Mouse (Mus musculus) gastrocnemius, postnatal 10 days (tissue): ENCODE data around the gene Slc11a1. TPM values are rescaled to one million over a fixed set of nuclear protein-coding genes. Genes with fewer than 3 reads are reported as not detected.
"Not testable (repeated sequence)": the region's sequence is repeated elsewhere in the genome, so short reads cannot be mapped to it uniquely, and the experiment has no call there.

Source experiments
- DNase-seq: peaks from one replicate; pipeline ENCODE4 v3.0.0; 2021; ENCODE audit warnings: mixed read lengths
- long read RNA-seq, 2 experiments: library from polyadenylated mRNA; stranded (forward); transcript quantifications; one replicate each; pipeline ENCODE4 v2.0.0; 2021
- total RNA-seq, 2 experiments: library from RNA; stranded (reverse); gene quantifications; 2 replicates each; pipeline ENCODE4 v1.2.3; 2021

Slc11a1 gene
- 1 to 10 TPM; 2.5 to 5.2 TPM for total RNA-seq
- long read RNA-seq, experiment 1, partial matches to known transcripts, result 1 of 1 reads
- long read RNA-seq, experiment 1, other reads (novel, unspliced or antisense), result 0 of 1 reads
- long read RNA-seq, experiment 2, partial matches to known transcripts, result 3 of 5 reads
- long read RNA-seq, experiment 2, other reads (novel, unspliced or antisense), result 0 of 5 reads

DNA sequence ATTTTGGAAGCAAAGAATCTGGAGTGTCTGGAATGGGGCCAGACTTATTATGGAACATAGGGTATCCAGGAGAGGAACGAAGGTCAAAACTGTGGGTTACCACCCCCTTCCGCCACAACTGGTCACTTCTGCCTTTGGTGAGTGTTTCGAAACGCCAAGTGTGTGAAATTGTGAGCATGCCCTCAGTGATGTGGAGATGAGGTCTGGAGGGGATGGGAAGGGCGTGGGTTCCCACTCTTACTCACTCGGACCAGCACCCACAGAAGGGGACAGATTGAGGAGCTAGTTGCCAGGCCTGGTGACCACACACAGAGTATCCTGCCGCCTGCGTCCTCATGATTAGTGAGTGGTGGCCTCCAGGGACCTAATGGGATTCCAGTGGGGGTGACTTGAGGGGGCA is at the start of gene Slc11a1:
Gene Slc11a1 (plus strand): TSS at position 216 of the 400 bp plus-strand sequence.
- DNase-seq, result no peak

- not testable (repeated sequence) for DNase-seq
Measured at GRCm38 (mm10) chr1:74326916-74327315, 48.1 kb upstream of the Slc11a1 start.

GRCm38 (mm10) chr1:74329899-74330431 is 45.0 kb upstream of the Slc11a1 start:
- no peak for DNase-seq

GRCm38 (mm10) chr1:74331046-74331681 is 43.8 kb upstream of the Slc11a1 start:
- no peak for DNase-seq

GRCm38 (mm10) chr1:74332241-74332763 is 42.7 kb upstream of the Slc11a1 start:
- peak; percentile 90 for DNase-seq

- no peak for DNase-seq
Measured at GRCm38 (mm10) chr1:74332930-74333329, 42.1 kb upstream of the Slc11a1 start.

DNA sequence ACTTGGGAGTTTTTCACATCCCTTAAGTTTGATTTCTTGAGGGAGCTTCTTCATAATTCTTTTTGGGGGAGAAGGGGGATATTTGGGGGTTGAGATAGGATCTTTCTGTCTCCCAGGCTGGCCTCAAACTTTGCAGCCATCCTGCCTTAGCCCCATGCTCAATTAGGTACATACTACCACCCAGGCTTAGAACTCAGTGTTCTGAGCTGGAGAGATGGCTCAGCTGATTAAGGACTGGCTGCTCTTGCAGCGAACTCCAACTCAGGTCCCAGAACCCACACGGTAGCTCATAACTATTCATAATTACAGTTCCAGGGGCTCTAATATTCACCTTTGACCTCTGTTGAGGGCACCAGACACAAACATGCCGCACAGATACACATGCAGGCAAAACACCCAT is 40.4 kb upstream of the Slc11a1 start:
- no peak for DNase-seq

DNA sequence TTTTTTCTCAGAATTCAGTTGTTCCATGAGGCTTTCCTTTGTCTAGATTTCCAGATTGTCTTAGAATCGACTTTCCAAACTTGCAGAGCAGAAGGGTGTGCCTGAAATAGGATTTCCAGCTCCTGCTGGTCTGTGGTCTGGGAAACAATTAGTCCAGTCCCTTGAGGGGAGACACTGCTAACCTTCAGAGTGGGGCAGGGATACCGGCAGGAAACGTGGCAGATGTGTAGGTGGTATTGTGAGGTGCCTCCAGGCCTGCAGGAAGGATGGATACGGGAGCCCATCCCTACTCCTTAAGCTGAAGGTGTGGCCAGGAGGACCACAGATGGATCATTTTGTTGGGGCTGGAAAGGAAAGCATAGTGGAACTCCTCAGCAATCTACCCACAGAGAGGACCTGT is 40.0 kb upstream of the Slc11a1 start:
- DNase-seq, result no peak

GRCm38 (mm10) chr1:74335436-74336170 is 39.4 kb upstream of the Slc11a1 start:
- no peak for DNase-seq

DNA sequence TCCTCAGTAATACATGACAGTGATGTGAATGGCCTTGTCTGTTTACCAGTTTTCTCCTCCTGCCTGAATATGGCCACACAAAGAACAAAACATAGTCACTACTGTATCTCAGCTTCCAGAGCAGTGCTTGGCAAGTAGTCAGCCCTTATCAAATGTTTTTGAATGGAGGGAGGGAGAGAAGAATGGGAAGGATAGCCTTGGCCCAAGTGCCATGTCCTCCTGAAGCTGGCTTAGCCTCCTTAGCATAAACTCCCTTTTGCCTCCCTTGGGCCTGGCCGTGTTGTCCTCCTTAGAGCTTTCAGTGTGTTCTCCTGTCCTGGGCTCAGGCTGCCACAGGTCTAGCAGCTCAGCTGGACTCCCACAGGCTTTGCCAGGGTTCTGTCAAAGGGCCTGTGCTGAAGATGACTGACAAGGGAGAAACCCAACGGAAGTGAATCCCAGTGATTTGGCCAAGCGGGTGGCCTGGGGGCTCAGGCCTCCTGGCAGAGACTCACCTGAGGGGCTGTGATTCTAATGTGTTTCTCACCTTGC is 37.7 kb upstream of the Slc11a1 start:
- no peak for DNase-seq

- no peak for DNase-seq
Measured at GRCm38 (mm10) chr1:74338013-74338412, 37.0 kb upstream of the Slc11a1 start.

GRCm38 (mm10) chr1:74338626-74339025 is 36.4 kb upstream of the Slc11a1 start:
- DNase-seq, result no peak

DNA sequence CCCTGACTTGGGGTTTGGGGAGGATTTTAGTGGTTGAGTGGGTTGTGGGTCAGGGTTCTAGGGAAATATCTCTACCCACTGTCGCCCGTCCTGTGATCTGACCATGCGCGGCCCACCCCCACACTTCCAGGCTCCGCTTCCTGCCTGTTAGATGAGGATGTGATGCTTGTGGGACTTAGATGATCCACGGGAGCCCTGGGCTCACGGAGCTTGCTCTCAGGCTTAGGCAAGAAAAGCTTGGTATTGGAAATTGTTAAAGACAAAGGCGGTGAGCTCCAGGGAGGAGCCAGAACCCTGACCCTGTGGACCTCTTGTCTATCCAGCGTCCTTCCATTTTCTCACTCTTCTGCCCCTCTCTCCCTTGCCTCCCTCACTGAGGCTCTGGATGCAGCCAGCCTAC is 35.1 kb upstream of the Slc11a1 start:
- no peak for DNase-seq

- peak; percentile 64 for DNase-seq
Measured at GRCm38 (mm10) chr1:74340361-74340764, 34.6 kb upstream of the Slc11a1 start.

GRCm38 (mm10) chr1:74340992-74341391 is 34.0 kb upstream of the Slc11a1 start:
- DNase-seq, result not testable (repeated sequence)

GRCm38 (mm10) chr1:74341898-74342297 is 33.1 kb upstream of the Slc11a1 start:
- no peak for DNase-seq

DNA sequence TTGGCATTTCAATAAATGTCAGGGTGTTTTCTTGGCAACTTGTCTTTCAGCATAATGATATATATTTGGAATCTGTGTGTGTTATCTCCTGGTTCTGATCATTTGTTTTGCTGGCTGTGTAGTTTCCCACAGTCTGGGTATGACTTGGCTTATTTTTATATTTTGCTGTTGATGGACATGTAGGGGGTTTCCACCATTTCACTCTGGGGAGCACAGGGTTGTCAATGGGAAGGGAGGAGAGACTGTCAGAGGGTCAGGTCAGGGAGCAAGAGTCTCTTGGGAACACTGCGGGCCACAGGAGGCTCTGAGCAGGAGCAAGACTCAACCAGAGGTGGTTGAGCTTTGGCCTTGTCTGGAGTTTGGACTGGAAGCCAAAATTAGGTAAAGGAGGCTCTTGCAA is 32.7 kb upstream of the Slc11a1 start:
- DNase-seq, result no peak

DNA sequence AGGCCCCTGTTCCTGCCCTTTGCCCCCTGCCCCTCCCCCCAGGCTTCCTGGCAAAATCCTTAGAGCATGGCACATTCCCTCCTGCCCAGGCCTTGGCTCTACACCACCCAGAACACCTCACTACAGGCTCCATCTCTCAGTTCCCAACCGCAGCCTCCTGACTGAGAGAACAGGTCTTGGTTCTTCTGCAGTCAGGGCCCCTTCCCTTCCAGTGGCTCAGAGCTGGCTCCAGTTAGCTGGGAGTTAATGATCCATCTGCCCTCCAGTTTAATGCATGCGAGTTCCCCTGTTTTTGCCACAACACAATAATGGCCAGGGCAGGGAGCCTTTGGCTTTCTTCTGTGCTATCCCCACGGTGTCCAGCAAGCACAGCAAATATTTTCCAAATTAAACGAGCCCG is 31.8 kb upstream of the Slc11a1 start:
- no peak for DNase-seq

DNA sequence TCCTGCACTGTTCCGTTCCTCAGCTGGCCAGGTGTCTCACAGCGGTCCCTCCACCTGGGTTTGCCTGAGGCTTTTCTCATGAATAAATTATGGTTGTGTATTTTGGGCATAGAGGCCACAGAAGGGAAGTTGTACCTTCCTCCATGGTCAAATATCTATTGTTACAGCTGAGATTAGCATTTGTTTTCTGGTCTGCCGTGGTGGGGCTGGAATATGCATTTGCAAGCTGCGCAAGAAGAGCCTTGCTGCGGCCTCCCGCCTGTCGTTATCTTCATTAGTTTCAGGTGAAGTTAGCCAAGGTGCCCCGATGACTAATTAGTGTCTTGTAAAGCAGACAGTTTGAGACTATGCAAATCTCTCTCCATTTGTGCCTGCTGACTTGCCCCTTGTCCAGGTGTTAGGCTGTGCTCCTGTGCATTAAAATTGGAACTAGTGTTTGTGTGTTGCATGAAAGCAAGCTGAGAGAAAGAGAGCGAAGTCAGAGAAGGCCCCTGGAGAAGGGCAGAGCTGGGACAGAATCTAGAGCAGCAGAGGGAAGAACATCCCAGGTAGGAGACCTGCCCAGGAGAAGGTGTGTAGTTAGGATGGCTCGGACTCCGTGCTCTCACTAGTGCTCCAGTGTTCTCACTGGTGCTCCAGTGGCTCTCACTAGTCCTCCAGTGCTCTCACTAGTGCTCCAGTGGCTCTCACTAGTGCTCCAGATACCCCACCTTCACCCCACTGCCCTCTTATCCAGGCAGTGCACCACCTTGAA is 30.7 kb upstream of the Slc11a1 start:
- no peak for DNase-seq

- no peak for DNase-seq
Measured at GRCm38 (mm10) chr1:74351185-74351769, 23.7 kb upstream of the Slc11a1 start.

DNA sequence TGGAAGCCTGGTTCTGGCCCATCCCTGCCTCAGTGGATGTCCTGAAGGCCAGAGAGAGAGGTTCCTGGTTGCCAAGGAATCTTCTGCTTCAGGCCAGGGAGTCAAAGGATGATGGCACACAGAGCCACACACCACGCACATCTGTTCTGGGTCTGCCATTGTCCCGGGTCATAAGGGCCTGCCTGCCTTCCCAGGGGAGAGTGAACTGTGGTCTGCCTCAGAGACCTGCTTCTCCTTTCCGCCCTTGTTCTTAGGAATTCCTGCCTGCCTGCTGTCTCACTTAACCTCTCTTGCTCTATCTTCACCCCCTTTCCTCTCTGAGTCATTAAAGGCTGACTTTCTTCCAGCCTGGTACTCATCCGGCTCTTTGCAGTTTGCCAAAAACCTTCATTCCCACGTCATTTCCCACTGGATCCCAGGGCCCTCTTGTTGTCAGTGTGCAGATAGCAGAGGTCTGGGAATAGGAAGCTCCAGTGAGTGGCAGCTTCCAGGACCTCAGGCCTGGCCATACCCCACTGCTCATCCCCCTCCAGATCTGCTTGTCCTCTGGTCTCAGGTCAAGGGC is 22.4 kb upstream of the Slc11a1 start:
- no peak for DNase-seq
